Mouse (Mus musculus) testis, adult 2 months (tissue): ENCODE measurements around the gene Usp16.

ENCODE experiments used
- CTCF ChIP-seq: fragments of 200-500 bp; IDR thresholded peaks from 2 replicates; pipeline ENCODE4 v1.5.1; 2012; ENCODE audit warnings: low read depth, mild to moderate bottlenecking, inconsistent platforms, low read length, moderate library complexity; ENCODE audit not compliant: control insufficient read depth, insufficient read depth, insufficient replicate concordance
- POLR2A ChIP-seq: fragments of 200-500 bp; IDR thresholded peaks from 2 replicates; pipeline ENCODE4 v1.6.1; 2012; ENCODE audit warnings: low read depth, mild to moderate bottlenecking, inconsistent platforms, low read length, moderate library complexity; ENCODE audit not compliant: control insufficient read depth

DNA sequence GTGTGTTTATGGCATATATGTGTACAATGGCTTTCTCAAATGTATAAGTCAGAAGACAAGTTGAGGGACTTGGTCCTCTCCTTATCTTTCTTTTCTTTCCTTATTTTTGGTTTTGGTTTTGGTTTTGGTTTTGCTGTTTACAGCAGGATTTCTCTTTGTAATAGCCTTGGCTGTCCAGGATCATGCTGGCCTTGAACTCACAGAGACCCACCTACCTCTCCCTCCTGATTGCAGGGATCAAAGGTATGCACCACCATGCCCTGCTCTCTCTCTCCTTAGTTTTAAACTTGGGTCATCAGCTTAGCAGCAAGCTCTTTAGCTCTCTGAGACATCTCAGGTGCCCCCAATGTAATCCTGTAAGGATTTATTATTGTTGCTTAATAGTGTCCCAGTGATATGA is 9.4 kb upstream of the Usp16 start:
- no peak for TF ChIP-seq CTCF
- TF ChIP-seq POLR2A, result no peak
